Mouse (Mus musculus): ENCODE results near the gene H3f3b. TPM values are rescaled to one million over a fixed set of nuclear protein-coding genes. Genes with fewer than 3 reads are reported as not detected.

H3f3b gene
- total RNA-seq, 2 experiments from 2014 or later = 285 to 322 TPM

DNA sequence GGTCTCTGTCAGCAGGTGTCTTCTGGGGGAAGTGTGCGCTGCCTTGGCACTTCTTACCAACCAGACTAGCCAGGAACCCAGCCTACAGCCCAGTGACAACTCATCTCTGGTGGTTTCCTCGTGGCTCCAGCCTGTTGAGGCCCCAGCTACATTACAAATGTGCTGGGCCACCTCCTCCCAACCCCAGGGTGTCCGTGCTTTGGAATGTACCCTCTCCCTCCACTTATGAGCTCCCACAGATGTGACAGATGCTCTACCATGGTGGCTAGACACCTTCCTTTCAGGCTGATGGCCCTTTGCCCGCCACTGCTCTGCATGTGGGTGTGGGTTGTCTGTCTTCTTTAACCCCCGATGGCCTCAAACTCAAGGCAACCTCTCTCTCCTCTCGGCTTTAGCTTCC is 26.0 kb downstream of the H3f3b start:
- H3K4me3 ChIP-seq = no peak overlapping the region
- no peak for DNase-seq (ENCODE audit: low spot score in 2 of 2)
- no peak overlapping the region for H3K27ac ChIP-seq
- TF ChIP-seq CTCF (conservative IDR thresholded peaks at IDR 0.05) = no peak

DNA sequence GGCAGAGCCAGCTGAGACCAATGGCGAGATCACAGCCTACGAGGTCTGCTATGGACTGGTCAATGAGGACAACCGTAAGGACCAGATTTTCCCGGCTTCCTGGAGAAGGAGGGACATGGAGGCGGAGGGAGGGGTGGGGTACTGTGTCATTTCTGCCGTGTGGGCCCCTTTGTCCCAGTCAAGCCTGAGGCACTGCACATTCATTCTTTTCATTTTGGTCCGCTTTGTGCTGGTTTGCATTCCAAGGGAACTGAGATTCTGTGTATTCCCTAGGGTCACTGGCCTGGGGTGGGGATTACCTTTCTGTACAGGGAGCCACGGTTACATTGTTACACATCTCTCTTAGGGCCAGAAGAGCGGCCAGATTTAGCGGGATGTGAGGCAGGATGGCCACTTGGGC is 27.2 kb downstream of the H3f3b start:
- no peak for TF ChIP-seq CTCF (conservative IDR thresholded peaks at IDR 0.05)
- Histone ChIP-seq H3K4me3 (no peak overlapping the region), H3K27ac (no peak overlapping the region)
- DNase-seq (ENCODE audit: low spot score in 2 of 2) = no peak

DNA sequence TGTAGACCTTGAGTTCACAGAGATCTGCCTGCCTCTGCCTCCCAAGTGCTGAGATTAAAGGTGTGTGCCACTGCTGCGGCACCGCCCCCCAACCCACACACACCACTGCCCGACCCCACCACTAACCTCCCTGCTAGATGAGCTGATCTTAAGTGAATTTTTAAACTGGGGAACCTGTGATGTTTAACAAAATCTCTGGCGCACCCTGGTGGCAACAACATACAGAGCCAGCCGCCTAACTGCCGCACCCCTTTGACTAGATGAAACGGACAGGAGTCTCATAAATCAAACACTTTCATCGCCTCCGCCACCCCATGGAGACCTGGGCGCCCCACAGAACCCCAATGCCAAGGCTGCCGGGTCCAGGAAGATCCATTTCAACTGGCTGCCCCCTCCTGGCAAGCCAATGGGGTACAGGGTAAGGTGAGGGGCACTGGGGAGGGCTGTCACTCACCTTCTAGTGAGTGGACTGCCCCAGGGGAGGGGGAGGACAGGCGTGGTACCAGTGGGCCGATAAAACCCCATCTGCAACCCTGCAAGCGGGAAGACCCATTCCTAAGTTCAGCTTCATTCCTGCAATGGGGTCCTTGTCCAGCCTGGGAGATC is 28.1 kb downstream of the H3f3b start:
- Histone ChIP-seq H3K4me3 (no peak overlapping the region), H3K27ac (no peak overlapping the region)
- peak; percentile 84 for TF ChIP-seq CTCF (conservative IDR thresholded peaks at IDR 0.05)
- DNase-seq (ENCODE audit: low spot score in 2 of 2) = peak; percentile 60 to 73

DNA sequence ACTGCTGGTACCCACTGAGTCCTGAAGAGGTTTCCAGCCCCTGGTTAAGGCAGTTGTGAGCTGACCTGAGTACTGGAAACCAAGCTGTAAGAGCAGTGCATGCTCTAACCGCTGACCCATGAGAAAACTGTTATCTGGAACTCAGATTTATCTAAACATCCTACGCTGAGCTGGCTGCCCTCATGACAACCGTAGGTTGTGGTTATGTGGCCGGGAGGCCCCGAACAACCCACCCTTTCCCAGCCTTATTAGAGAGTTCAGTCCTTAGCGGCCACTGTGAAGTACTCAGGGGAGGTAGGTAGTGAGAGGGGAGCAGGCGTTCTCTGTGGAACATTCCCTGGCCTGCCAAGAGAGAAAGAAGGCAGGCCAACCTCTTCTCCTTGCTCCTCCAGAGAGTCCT is 28.7 kb downstream of the H3f3b start:
- DNase-seq (ENCODE audit: low spot score in 2 of 2) = no peak
- TF ChIP-seq CTCF (conservative IDR thresholded peaks at IDR 0.05) = no peak
- H3K27ac ChIP-seq = no peak overlapping the region
- no peak overlapping the region for H3K4me3 ChIP-seq

DNA sequence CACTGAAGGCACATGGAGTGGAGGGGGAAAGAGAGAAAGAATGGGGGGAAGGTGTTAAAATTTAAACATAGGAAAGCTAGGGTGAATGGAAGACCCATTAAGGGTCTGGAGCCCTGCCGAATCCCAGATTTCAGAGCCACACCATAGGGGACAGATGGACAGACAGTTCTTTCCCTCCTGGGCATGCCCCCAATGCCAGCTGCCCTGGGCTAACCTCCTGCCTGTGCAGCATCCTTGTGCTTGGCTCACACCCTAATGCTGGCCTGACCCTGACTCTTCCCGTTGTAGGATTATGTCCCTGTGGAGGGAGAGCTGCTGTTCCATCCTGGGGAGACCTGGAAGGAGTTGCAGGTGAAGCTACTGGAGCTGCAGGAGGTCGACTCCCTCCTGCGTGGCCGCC is 30.1 kb downstream of the H3f3b start:
- Histone ChIP-seq H3K4me3 (no peak overlapping the region), H3K27ac (no peak overlapping the region)
- TF ChIP-seq CTCF (conservative IDR thresholded peaks at IDR 0.05) = no peak
- DNase-seq (ENCODE audit: low spot score in 2 of 2) = no peak

DNA sequence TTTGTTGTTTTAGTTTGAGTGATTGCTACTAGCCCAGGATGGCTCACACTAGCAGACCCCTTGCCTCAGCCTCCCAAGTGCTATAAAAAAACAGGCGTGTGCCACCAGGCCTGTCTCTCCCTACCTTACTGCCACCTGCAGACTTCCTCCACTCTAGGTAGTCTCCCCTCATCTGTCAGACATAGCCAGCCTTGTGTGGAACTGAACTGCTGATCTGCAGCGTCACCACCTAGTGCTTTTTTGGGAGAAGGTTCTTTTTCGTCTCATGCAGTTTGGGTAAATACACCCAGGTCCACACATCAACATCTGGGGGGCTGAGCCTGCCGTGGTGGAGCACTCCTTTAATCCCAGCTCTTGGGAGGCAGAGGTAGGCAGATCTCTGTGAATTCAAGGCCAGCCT is 30.7 kb downstream of the H3f3b start:
- no peak for TF ChIP-seq CTCF (conservative IDR thresholded peaks at IDR 0.05)
- H3K27ac ChIP-seq = no peak overlapping the region
- H3K4me3 ChIP-seq = no peak overlapping the region
- DNase-seq (ENCODE audit: low spot score in 2 of 2) = no peak

DNA sequence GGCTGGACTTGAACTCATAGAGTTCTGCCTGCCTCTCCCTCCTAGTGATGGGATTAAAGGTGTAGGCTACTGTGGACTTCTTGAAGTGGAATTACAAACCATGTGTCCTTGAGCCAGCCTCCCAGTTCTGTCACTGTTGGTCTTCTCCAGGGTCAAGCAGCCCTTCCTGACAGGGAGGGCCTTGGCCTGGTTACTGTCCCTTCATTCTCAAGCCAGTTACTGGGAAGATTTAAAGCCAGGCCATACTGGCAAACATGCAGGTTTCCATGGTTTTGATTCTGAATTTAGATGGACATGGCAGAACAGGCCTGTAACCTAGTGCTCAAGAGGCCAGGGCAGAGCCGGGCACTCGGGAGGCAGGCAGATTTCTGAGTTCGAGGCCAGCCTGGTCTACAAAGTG is 32.5 kb downstream of the H3f3b start:
- no peak for TF ChIP-seq CTCF (conservative IDR thresholded peaks at IDR 0.05)
- Histone ChIP-seq H3K4me3 (no peak overlapping the region), H3K27ac (no peak overlapping the region)
- DNase-seq (ENCODE audit: low spot score in 2 of 2) = no peak

DNA sequence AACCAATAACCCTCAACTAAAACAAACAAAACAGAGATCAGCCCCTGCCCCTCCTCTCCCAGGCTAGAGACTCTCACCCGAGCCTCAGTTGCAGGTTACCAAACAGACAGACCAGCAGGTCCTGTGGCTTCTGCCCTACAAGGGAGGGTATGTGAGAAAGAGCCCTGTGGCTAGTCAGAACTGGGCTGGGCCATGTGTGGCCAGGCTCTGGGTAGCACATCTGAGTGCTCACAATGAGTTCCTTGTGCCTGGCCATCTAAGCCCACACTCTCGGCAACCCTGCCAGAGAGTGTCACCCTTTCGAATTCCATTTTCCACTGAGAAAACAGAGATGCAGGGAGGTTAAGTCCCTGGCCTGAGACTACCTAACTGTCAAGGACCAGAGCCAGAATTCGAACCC is 35.7 kb downstream of the H3f3b start:
- no peak for DNase-seq (ENCODE audit: low spot score in 2 of 2)
- TF ChIP-seq CTCF (conservative IDR thresholded peaks at IDR 0.05) = no peak
- Histone ChIP-seq H3K27ac (peak overlapping the region; percentile 57; the same call in 1 of the 2 replicates), H3K4me3 (no peak overlapping the region)

DNA sequence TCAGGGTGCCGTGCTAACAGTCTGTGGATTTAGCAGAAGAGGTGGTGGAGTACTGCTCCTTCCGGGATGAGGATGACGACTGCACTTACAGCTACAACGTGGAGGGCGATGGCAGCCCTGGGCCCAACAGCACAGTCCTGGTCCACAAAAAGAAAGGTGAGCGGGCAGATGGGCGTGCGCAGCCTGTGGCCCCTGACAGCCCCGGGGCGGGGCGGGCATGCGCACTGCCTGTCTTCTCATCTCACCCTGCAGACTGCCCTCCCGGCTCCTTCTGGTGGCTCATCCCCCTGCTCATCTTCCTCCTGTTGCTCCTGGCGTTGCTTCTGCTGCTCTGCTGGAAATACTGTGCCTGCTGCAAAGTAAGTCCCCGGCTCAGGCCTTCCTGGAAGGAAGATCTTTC is 38.1 kb downstream of the H3f3b start:
- no peak for TF ChIP-seq CTCF (conservative IDR thresholded peaks at IDR 0.05)
- no peak for DNase-seq (ENCODE audit: low spot score in 2 of 2)
- Histone ChIP-seq H3K27ac (no peak overlapping the region), H3K4me3 (no peak overlapping the region)

DNA sequence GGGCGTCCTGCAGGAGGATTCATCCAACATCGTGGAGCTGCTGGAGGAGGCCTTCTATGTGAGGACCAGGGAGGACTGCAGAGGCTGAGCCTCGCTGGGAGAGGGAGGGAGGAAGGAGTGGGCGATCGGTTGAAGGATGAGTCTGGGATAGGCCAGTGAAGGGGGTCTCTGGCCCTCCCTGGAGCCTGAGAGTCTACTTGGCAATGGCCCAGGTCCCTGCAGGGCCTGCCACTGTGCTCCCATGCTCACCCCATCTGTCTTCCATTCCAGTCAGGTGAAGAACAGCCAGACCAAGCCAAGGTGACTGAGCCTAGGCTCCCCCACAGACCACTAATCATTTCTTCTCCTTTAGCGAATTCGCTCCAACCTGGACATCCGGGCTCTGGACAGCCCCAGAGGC is 44.5 kb downstream of the H3f3b start:
- DNase-seq (ENCODE audit: low spot score in 2 of 2) = no peak
- H3K27ac ChIP-seq = no peak overlapping the region
- no peak overlapping the region for H3K4me3 ChIP-seq
- no peak for TF ChIP-seq CTCF (conservative IDR thresholded peaks at IDR 0.05)

DNA sequence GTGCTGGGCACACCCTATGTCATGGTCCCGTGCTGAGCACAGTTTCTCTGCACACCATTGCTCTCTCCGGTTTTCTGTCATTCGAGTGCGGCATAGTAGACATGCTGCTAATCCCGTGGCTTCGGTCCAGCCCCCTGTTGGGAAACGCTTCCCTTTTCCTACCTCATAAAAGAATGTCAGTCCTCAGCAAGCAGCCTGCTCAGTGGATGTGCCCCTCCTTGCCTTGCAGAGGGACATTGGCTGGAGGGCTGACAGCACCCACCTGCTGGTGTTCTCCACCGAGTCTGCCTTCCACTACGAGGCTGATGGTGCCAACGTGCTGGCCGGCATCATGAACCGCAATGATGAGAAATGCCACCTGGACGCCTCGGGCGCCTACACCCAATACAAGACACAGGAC is 45.3 kb downstream of the H3f3b start:
- Histone ChIP-seq H3K4me3 (no peak overlapping the region), H3K27ac (no peak overlapping the region)
- no peak for TF ChIP-seq CTCF (conservative IDR thresholded peaks at IDR 0.05)
- DNase-seq (ENCODE audit: low spot score in 2 of 2) = no peak

DNA sequence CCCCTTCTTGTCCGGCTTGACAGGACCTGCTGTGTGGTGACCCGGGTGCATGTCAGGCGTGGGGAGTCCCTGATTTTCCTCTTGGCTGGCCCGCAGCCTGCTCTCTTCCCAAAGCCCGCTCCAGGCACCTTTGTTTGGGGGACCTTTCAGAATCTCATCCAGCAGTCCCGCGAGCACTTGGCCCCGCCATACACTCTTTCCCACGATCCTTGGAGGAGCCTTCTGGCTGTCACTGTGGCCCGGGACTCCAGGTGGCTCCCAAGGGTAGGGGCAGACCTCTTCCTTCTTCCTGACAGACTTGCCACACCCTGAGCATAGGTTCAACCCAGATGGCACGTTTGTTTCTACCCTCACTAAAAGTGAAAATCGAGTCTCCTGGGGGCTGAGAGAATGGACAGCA is 52.2 kb downstream of the H3f3b start:
- TF ChIP-seq CTCF (conservative IDR thresholded peaks at IDR 0.05) = no peak
- DNase-seq (ENCODE audit: low spot score in 2 of 2) = no peak
- H3K27ac ChIP-seq = no peak overlapping the region
- H3K4me3 ChIP-seq = no peak overlapping the region

DNA sequence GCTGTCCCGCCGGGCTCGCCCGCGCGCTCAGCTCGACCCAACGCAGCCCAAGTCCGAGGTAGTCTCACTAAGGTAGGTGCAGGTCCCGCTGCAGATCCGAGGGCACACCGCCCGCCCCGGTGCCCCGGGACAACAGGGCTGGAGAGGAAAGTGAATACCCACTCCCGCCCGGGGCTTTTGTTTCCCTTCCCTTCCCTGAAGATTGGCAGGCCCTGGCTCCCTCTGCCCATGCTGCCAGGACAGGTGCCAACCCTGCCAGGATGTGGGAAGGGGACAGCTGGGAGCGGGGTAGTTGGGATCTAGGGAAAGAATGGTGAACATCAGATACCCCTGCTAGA is 52.7 kb downstream of the H3f3b start:
- Histone ChIP-seq H3K4me3 (peak overlapping the region; percentile 39), H3K27ac (no peak overlapping the region)
- no peak for TF ChIP-seq CTCF (conservative IDR thresholded peaks at IDR 0.05)
- DNase-seq (ENCODE audit: low spot score in 2 of 2) = no peak

DNA sequence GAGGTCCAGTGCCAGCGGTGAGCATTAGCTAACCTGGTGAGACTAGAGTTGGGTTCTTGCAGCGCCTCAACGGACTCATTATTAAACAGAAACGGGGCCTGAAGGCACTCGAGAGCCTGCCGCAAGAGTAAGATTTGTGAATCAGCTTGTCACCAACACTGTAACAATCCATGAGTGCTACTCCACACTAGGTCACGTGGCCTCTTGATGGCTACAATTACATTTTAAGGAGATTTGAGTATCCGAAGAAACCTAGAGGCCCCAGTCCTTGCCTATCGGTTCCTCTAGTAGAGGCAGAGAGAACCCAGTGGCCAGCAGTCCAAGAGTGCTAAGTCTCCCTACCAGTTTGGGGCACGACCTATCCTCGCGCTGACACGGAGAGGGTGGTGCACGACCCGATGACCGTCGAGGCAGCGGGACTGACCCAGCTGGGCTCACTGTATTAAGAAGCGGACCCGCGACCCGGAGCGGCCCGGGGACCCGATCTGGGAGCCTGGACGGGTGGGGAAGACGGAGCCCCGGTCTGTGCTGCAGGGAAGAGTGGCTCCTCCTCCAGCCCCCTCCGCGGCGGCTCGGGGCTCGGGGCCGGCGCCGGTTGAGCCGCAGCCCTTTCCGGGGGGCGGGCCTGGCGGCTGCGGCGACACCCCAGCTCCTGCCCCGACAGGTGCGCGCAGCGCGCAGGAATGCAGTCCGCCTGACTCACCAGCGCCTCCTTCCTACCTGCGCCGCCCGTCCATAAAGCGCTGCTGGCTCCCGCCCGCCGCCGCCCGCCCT is 53.3 kb downstream of the H3f3b start, which contains the start of gene Itgb4:
Gene Itgb4 (plus strand): TSS at position 401 of the 774 bp plus-strand sequence.
- H3K4me3 ChIP-seq = peak within 1 kb of the TSS; percentile 39
- DNase-seq (ENCODE audit: low spot score in 2 of 2) = no peak
- peak; percentile 15; the same call in 1 of the 2 replicates for TF ChIP-seq CTCF (conservative IDR thresholded peaks at IDR 0.05)
- H3K27ac ChIP-seq = no peak within 1 kb of the TSS

Other genes with a start within 250 kb of the H3f3b start
- 10 to 100 TPM; 17.7 to 19.7 TPM for gene Caskin2, start 214.3 kb downstream of the H3f3b start, total RNA-seq (2021)
- gene Tsen54, start 213.2 kb downstream of the H3f3b start, total RNA-seq (2021) = 10 to 100 TPM; 11.8 to 13.0 TPM
- 1 to 10 TPM; 1.6 to 2.3 TPM for gene Llgl2, start 203.9 kb downstream of the H3f3b start, total RNA-seq (2021)
- under 1 TPM; 0.22 to 0.41 TPM for gene Myo15b, start 169.6 kb downstream of the H3f3b start, total RNA-seq (2021)
- gene Smim5, start 128.0 kb downstream of the H3f3b start, total RNA-seq (2021) = 1 to 10 TPM in 1 of 2 experiments, under 1 TPM in 1; 0.54 to 1.3 TPM
- gene Smim6, start 115.9 kb downstream of the H3f3b start, total RNA-seq (2021) = not detected
- 10 to 100 TPM; 40.8 to 47.0 TPM for gene Sap30bp, start 94.7 kb downstream of the H3f3b start, total RNA-seq (2021)
- gene Recql5, start 94.5 kb downstream of the H3f3b start, total RNA-seq (2021) = 10 to 100 TPM; 36.6 to 39.3 TPM
- 1 to 10 TPM; 6.4 to 6.6 TPM for gene Itgb4, start 53.3 kb downstream of the H3f3b start, total RNA-seq (2021)
- 10 to 100 TPM; 13.3 to 13.5 TPM for gene Galk1, start 15.2 kb downstream of the H3f3b start, total RNA-seq (2021)
- 10 to 100 TPM; 26.3 to 30.8 TPM for gene Unk, start 2.4 kb upstream of the H3f3b start, total RNA-seq (2021)
- gene Unc13d, start 50.0 kb upstream of the H3f3b start, total RNA-seq (2021) = 1 to 10 TPM; 1.3 to 2.1 TPM
- gene Wbp2, start 59.0 kb upstream of the H3f3b start, total RNA-seq (2021) = 100 to 1,000 TPM; 417 to 440 TPM
- gene Trim47, start 99.2 kb upstream of the H3f3b start, total RNA-seq (2021) = 1 to 10 TPM; 4.6 to 7.2 TPM
- 1 to 10 TPM; 6.9 to 7.7 TPM for gene Trim65, start 103.2 kb upstream of the H3f3b start, total RNA-seq (2021)
- gene Mrpl38, start 110.9 kb upstream of the H3f3b start, total RNA-seq (2021) = 10 to 100 TPM; 64.6 to 66.8 TPM
- gene Fbf1, start 140.2 kb upstream of the H3f3b start, total RNA-seq (2021) = 10 to 100 TPM; 91.6 to 96.4 TPM
- 10 to 100 TPM; 39.6 to 40.1 TPM for gene Ten1, start 170.9 kb upstream of the H3f3b start, total RNA-seq (2021)
- gene Acox1, start 171.1 kb upstream of the H3f3b start, total RNA-seq (2021) = 100 to 1,000 TPM; 124 to 126 TPM
- gene Evpl, start 210.1 kb upstream of the H3f3b start, total RNA-seq (2021) = under 1 TPM; 0.67 to 0.93 TPM
- gene Srp68, start 246.3 kb upstream of the H3f3b start, total RNA-seq (2021) = 10 to 100 TPM; 63.7 to 64.1 TPM

Data from layer of hippocampus, adult 2 months (tissue).